Mouse (Mus musculus): Measurements from ENCODE around the gene Uqcc1.

GRCm38 (mm10) chr2:155872930-155873507 lies 57.1 kb downstream of the Uqcc1 start:
- TF ChIP-seq CTCF (IDR thresholded peaks at IDR 0.05; ENCODE audit: low read depth, low read length) (no peak), GATA1 (IDR thresholded peaks at IDR 0.05; ENCODE audit: borderline replicate concordance, low read length) (no peak), TAL1 (conservative IDR thresholded peaks at IDR 0.05; ENCODE audit: low read depth, low read length) (no peak), POLR2AphosphoS5 (IDR thresholded peaks at IDR 0.05; ENCODE audit: insufficient replicate concordance, low read depth, low read length) (no peak)

Measured in G1E (cell line).